Mouse (Mus musculus) urinary bladder, adult 2 months (tissue): ENCODE measurements around the gene Pxdc1. TPM values are rescaled to one million over a fixed set of nuclear protein-coding genes. Genes with fewer than 3 reads are reported as not detected.

Experiments used
- polyA plus RNA-seq: library from polyadenylated mRNA; depleted of rRNA; stranded (reverse); fragments of >200 nt; gene quantifications from 2 replicates; pipeline ENCODE4 v1.2.3, GENCODE M21; 2012; rRNA removed

Gene Pxdc1
- polyA plus RNA-seq, 1 experiment = 29.2 TPM

Other genes with a start within 250 kb of the Pxdc1 start
- 0.07 and 0.12 TPM in 2 replicates for gene Fam50b, start 81.4 kb upstream of the Pxdc1 start, polyA plus RNA-seq
- gene Prpf4b, start 221.8 kb upstream of the Pxdc1 start, polyA plus RNA-seq = 68.4 and 85.8 TPM in 2 replicates